Mouse (Mus musculus): ENCODE data around the gene Rbfox3. TPM values are rescaled to one million over a fixed set of nuclear protein-coding genes. Genes with fewer than 3 reads are reported as not detected.

Rbfox3 gene
- polyA plus RNA-seq, 1 experiment from 2014 or later, result 56.3 TPM

- H3K4me1 ChIP-seq (replicated peaks; ENCODE audit: control insufficient read depth, insufficient read depth, low read length), result peaks cover 11% of the 10 kb centered on the region
- H3K27me3 ChIP-seq (replicated peaks; ENCODE audit: control insufficient read depth, insufficient read depth, low read length), result no peaks in the 10 kb centered on the region
- H3K36me3 ChIP-seq (ENCODE audit: control insufficient read depth, insufficient read depth), result no peaks in the 10 kb centered on the region
- under 1% methylated on average over 53 of the region's 57 CpGs for WGBS
- H3K9ac ChIP-seq (replicated peaks; ENCODE audit: low read depth, low read length), result peak within 1 kb of the TSS; percentile 83
- H3K4me3 ChIP-seq (replicated peaks; ENCODE audit: low read length), result peak within 1 kb of the TSS; percentile 93
- no peaks in the 10 kb centered on the region for H3K9me3 ChIP-seq (ENCODE audit: control insufficient read depth, low read length)
- ATAC-seq, result peak; percentile 100
- H3K27ac ChIP-seq (ENCODE audit: low read length), result no peak within 1 kb of the TSS
- H3K4me2 ChIP-seq (ENCODE audit: low read length), result peak within 1 kb of the TSS; percentile 91
These were observed 434.7 kb downstream of the Rbfox3 start, which contains the start of gene Engase for GRCm38 (mm10) chr11:118476396-118477373. TSS of gene Engase (plus strand) at chr11:118476829.

- 96% methylated on average over 7 of the region's 7 CpGs for WGBS
- Histone ChIP-seq H3K4me3 (replicated peaks; ENCODE audit: low read length) (no peak overlapping the region), H3K4me1 (replicated peaks; ENCODE audit: control insufficient read depth, insufficient read depth, low read length) (peaks cover 11% of the 10 kb centered on the region), H3K27me3 (replicated peaks; ENCODE audit: control insufficient read depth, insufficient read depth, low read length) (no peaks in the 10 kb centered on the region), H3K9me3 (ENCODE audit: control insufficient read depth, low read length) (no peaks in the 10 kb centered on the region), H3K36me3 (ENCODE audit: control insufficient read depth, insufficient read depth) (no peaks in the 10 kb centered on the region), H3K27ac (ENCODE audit: low read length) (no peak overlapping the region), H3K9ac (replicated peaks; ENCODE audit: low read depth, low read length) (no peak overlapping the region), H3K4me2 (ENCODE audit: low read length) (no peak overlapping the region)
- ATAC-seq, result no peak
These were observed 435.8 kb downstream of the Rbfox3 start for GRCm38 (mm10) chr11:118475496-118476083.

GRCm38 (mm10) chr11:118473842-118474500, 437.4 kb downstream of the Rbfox3 start:
- 88% methylated on average over 6 of the region's 6 CpGs for WGBS
- Histone ChIP-seq H3K4me2 (ENCODE audit: low read length) (no peak overlapping the region), H3K27me3 (replicated peaks; ENCODE audit: control insufficient read depth, insufficient read depth, low read length) (no peaks in the 10 kb centered on the region), H3K9ac (replicated peaks; ENCODE audit: low read depth, low read length) (no peak overlapping the region), H3K4me1 (replicated peaks; ENCODE audit: control insufficient read depth, insufficient read depth, low read length) (peaks cover 14% of the 10 kb centered on the region), H3K27ac (ENCODE audit: low read length) (no peak overlapping the region), H3K9me3 (ENCODE audit: control insufficient read depth, low read length) (no peaks in the 10 kb centered on the region), H3K4me3 (replicated peaks; ENCODE audit: low read length) (no peak overlapping the region), H3K36me3 (ENCODE audit: control insufficient read depth, insufficient read depth) (no peaks in the 10 kb centered on the region)
- ATAC-seq, result no peak

GRCm38 (mm10) chr11:118473161-118473560, 438.2 kb downstream of the Rbfox3 start:
- H3K36me3 ChIP-seq (ENCODE audit: control insufficient read depth, insufficient read depth), result no peaks in the 10 kb centered on the region

GRCm38 (mm10) chr11:118471676-118472075, 439.7 kb downstream of the Rbfox3 start:
- Histone ChIP-seq H3K9me3 (ENCODE audit: control insufficient read depth, low read length) (no peaks in the 10 kb centered on the region), H3K4me1 (replicated peaks; ENCODE audit: control insufficient read depth, insufficient read depth, low read length) (peaks cover 10% of the 10 kb centered on the region), H3K27me3 (replicated peaks; ENCODE audit: control insufficient read depth, insufficient read depth, low read length) (no peaks in the 10 kb centered on the region), H3K4me3 (replicated peaks; ENCODE audit: low read length) (no peak overlapping the region), H3K27ac (ENCODE audit: low read length) (no peak overlapping the region), H3K9ac (replicated peaks; ENCODE audit: low read depth, low read length) (no peak overlapping the region), H3K36me3 (ENCODE audit: control insufficient read depth, insufficient read depth) (no peaks in the 10 kb centered on the region), H3K4me2 (ENCODE audit: low read length) (no peak overlapping the region)
- ATAC-seq, result no peak
- 76% methylated on average over 13 of the region's 13 CpGs for WGBS

More at GRCm38 (mm10) chr11:118473161-118473560, 438.2 kb downstream of the Rbfox3 start:
- Histone ChIP-seq H3K4me1 (replicated peaks; ENCODE audit: control insufficient read depth, insufficient read depth, low read length) (peaks cover 14% of the 10 kb centered on the region), H3K27me3 (replicated peaks; ENCODE audit: control insufficient read depth, insufficient read depth, low read length) (no peaks in the 10 kb centered on the region), H3K9ac (replicated peaks; ENCODE audit: low read depth, low read length) (no peak overlapping the region), H3K4me2 (ENCODE audit: low read length) (no peak overlapping the region), H3K4me3 (replicated peaks; ENCODE audit: low read length) (no peak overlapping the region), H3K27ac (ENCODE audit: low read length) (no peak overlapping the region), H3K9me3 (ENCODE audit: control insufficient read depth, low read length) (no peaks in the 10 kb centered on the region)
- 100% methylated on average over 1 of the region's 1 CpGs for WGBS
- no peak for ATAC-seq

- Histone ChIP-seq H3K27ac (ENCODE audit: low read length) (peak overlapping the region; percentile 53; the same call in 1 of the 2 replicates), H3K4me1 (replicated peaks; ENCODE audit: control insufficient read depth, insufficient read depth, low read length) (peaks cover 6% of the 10 kb centered on the region), H3K9me3 (ENCODE audit: control insufficient read depth, low read length) (no peaks in the 10 kb centered on the region), H3K27me3 (replicated peaks; ENCODE audit: control insufficient read depth, insufficient read depth, low read length) (no peaks in the 10 kb centered on the region), H3K4me2 (ENCODE audit: low read length) (no peak overlapping the region), H3K9ac (replicated peaks; ENCODE audit: low read depth, low read length) (no peak overlapping the region), H3K4me3 (replicated peaks; ENCODE audit: low read length) (no peak overlapping the region), H3K36me3 (ENCODE audit: control insufficient read depth, insufficient read depth) (no peaks in the 10 kb centered on the region)
- ATAC-seq, result no peak
- WGBS, result 33% methylated on average over 12 of the region's 12 CpGs
These were observed 441.0 kb downstream of the Rbfox3 start for GRCm38 (mm10) chr11:118470234-118470966.

GRCm38 (mm10) chr11:118469509-118470160, 441.8 kb downstream of the Rbfox3 start:
- WGBS, result 86% methylated on average over 10 of the region's 10 CpGs

GRCm38 (mm10) chr11:118467441-118468035, 443.9 kb downstream of the Rbfox3 start:
- ATAC-seq, result no peak
- Histone ChIP-seq H3K27me3 (replicated peaks; ENCODE audit: control insufficient read depth, insufficient read depth, low read length) (no peaks in the 10 kb centered on the region), H3K36me3 (ENCODE audit: control insufficient read depth, insufficient read depth) (no peaks in the 10 kb centered on the region), H3K4me3 (replicated peaks; ENCODE audit: low read length) (no peak overlapping the region), H3K4me2 (ENCODE audit: low read length) (no peak overlapping the region), H3K27ac (ENCODE audit: low read length) (no peak overlapping the region), H3K9me3 (ENCODE audit: control insufficient read depth, low read length) (no peaks in the 10 kb centered on the region), H3K9ac (replicated peaks; ENCODE audit: low read depth, low read length) (no peak overlapping the region), H3K4me1 (replicated peaks; ENCODE audit: control insufficient read depth, insufficient read depth, low read length) (peaks cover 6% of the 10 kb centered on the region)
- 38% methylated on average over 11 of the region's 11 CpGs for WGBS

More at GRCm38 (mm10) chr11:118469509-118470160, 441.8 kb downstream of the Rbfox3 start:
- no peak for ATAC-seq
- no peaks in the 10 kb centered on the region for H3K27me3 ChIP-seq (replicated peaks; ENCODE audit: control insufficient read depth, insufficient read depth, low read length)
- no peak overlapping the region for H3K4me2 ChIP-seq (ENCODE audit: low read length)
- H3K27ac ChIP-seq (ENCODE audit: low read length), result peak overlapping the region; percentile 53; the same call in 1 of the 2 replicates
- H3K9ac ChIP-seq (replicated peaks; ENCODE audit: low read depth, low read length), result no peak overlapping the region
- H3K4me3 ChIP-seq (replicated peaks; ENCODE audit: low read length), result no peak overlapping the region
- H3K4me1 ChIP-seq (replicated peaks; ENCODE audit: control insufficient read depth, insufficient read depth, low read length), result peaks cover 6% of the 10 kb centered on the region
- H3K36me3 ChIP-seq (ENCODE audit: control insufficient read depth, insufficient read depth), result no peaks in the 10 kb centered on the region
- no peaks in the 10 kb centered on the region for H3K9me3 ChIP-seq (ENCODE audit: control insufficient read depth, low read length)
